Mouse (Mus musculus) kidney, adult 8-10 months (tissue): ENCODE measurements around the gene Sema5a.
"Not testable (repeated sequence)": the region's sequence is repeated elsewhere in the genome, so short reads cannot be mapped to it uniquely, and the experiment has no call there.

ENCODE experiments used
- DNase-seq, 2 experiments: peaks; one replicate each; pipeline ENCODE4 v3.0.0; 2022

The Sema5a gene

DNA sequence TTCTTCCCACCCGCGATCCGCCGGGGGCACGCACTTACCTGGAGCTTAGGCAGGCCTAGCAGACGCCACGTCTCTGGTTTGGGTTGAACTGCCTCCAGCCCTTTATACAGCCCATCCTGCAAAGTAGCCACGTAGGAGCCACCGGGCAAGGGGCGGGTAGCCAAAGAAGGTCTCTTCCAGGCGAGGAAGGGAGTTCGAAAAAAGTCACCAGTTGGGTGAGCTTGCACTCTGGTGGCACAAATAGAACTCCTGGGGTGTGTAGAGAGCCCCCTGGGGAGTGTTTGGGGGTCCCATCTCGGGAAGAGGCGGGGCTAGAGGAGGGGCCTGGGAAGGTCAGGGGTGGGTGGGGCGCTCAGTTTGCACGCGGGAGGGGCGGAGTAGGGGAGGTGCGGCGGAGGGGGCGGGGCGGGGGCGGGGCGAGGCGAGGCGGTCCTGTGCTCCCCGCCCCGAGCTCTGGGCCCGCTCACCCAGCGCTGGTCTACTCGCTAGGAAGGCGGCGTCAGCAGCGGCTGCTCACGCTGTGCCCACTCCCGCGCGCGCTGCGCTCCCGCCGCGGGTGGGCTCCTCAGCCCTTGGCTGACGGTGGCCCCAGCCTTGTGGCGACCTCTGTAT is at the start of gene Sema5a:
TSS of gene Sema5a (plus strand) at position 467 of the 612 bp plus-strand sequence.
- DNase-seq = peak; percentile 78 to 85

DNA sequence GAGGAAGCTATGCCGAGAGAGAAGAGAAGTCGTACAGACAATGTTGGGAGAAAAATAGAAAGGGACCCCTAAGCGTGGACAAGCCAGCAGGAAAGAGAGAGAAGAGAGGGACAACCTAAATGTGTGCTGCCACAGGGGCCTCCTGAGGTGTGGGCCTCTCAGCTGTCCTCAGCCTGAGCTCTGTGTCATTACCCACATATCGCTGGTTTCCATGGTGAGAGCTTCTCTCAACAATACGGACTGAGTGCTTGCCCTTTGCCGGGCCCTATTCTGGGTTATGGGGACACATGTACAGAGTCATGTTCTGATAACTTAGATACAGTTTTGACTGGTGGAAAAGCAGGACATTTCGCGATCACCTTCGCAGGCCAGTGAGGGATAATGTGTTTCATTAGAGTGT is 46.5 kb upstream of the Sema5a start:
- DNase-seq = no peak

DNA sequence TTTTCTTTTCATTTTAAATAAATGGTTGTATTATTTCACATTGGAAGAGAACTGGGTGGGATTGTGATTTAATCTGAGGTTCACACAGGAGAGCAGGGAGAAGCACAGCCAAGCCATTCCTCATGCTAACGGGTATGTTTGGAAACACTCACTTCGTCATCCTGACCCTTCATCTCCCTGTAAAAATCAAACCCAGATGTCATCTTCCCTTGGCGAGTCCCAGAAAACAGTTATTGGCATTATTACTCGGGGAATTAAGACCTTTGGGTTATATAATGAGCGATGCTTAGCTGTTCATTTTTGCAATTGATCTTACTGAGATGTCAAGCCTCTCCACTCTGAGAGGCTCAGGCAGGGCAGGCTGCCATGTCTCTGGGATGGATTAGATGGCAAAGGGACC is 46.0 kb upstream of the Sema5a start:
- no peak for DNase-seq

DNA sequence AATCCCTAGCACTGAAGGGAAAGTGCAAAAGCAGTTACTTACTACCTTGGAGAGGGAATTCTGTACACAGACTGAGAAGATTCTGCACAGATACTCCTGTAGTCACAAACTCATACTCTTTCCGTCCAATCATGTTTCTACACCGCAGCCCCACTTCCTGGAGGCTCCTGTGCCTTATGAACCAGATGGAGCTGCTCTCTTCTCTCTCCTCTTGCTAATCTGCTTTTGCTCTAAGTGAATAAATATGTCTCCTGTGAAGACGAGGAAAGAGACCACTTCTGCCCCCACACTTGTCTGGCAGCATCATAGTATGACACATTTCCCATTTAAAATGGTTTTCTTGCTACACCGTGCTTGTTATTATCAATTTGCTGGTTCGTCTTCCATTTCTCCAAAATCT is 41.4 kb upstream of the Sema5a start:
- DNase-seq = no peak

DNA sequence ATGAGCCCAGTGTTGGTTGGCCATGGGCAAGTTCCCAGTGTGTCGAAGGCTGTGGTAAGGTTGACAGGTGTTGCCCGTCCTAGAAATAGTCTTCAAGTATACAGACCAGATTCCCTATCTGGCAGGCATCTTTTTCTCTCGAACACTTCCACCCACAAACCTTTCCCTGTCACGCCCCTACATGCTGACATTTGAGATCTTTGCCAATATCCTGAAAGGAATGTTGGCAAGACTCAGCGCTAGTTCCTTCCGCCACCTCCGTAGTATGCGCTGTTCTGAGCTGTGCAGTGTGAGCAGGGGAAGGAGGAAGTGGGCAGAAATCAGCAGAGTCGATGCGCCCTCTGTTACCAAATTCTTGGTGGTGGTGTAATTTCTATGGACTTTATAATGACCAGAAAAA is 39.7 kb upstream of the Sema5a start:
- DNase-seq = no peak

DNA sequence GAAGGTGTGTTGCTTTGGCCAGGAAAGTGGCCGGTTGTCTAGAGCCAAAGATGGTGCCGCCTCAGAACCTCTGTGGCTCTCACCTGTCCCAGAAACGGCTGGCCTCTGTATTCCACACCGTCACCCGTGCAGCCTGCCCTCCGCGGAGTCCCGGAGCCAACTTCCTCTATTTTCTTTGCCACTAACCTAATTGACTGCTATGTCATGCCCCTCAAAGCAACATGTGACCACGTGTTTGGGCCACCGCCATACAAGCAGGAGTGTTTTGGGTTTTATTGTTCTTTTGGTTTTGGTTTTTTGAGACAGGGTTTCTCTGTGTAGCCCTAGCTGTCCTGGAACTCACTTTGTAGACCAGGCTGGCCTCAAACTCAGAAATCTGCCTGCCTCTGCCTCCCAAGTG is 29.9 kb upstream of the Sema5a start:
- DNase-seq = not testable (repeated sequence)

DNA sequence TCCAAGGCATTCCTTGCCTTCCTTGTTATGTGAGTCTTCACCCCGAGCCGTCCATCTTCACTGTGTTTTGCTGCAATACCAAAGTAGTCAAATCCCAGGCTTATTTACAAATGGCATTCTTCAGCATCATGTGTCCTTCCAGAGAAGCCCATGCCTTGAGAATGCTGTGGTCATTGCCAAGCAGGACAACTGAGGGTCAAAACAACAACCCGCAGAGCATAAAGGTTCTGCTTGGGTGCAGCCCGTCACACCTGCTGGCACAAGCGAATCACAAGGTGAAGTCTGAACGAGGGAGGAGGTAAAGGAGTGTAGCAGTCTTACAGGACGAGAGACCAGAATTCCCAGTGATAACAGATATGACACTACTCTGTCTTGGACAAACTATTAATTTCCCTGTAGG is 21.6 kb upstream of the Sema5a start:
- peak; percentile 71 to 90 for DNase-seq

DNA sequence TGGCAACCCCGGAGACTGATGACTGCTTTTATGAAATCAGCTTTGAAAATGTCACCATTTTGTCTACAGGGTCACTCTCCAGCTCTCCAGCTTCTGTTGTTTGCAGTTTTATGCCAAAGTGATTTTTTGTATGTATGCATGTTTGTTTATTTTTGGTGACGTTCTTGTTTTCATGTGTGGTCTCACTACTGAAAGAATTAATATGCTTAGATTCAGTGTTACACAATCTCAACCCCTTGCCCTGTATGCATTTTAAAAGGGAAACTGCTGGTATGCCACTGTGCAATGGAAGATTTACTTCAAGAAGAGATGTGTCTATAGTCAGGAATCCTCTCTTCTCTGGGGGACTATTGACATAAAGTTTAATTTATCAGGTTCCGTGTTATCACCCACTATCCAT is 19.2 kb upstream of the Sema5a start:
- DNase-seq = no peak

DNA sequence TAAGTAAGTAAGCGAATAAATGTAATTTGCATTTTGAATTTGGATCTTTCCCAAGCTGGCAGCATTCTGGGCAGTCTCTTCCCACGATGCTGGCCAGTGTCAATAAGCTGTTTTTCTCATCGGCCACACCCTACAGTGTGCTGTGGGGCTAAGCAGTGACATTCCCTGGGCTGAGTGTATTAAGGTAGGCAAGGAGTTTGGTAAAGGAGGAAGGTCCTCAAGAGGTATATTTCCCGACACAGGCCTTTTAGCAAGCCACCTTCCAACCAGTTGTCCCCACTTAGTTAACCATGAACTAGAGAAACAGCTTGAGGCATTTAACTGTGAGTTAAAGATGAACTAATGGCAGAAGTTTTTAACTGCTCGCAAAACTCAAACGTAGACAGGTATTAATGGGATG is 18.2 kb upstream of the Sema5a start:
- DNase-seq = peak; percentile 62 to 82

DNA sequence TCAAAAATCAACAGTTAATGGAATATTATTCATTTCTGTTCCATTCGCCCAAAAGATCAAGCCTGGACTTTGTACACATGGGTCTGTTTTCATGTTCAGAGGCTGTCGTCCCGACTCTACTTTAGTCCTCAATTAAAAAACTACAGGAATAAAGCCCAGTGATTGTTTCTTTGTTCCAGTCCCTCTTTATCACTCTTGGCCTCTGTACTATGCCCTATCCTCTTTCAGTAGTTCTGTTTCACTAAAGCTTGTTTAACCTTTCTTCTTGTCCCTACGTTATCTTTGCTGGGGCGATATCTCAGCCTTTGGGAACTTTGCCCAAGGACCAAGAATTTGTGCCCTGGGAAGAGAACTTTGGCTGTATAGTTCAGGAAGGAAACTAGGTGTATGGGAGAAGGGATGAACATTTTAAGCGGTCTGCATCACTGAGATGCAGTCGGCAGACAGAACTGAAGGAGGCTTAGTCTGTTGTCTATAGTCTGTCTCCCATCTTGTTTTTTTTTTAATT is 17.7 kb upstream of the Sema5a start:
- DNase-seq = peak; percentile 24 to 37

DNA sequence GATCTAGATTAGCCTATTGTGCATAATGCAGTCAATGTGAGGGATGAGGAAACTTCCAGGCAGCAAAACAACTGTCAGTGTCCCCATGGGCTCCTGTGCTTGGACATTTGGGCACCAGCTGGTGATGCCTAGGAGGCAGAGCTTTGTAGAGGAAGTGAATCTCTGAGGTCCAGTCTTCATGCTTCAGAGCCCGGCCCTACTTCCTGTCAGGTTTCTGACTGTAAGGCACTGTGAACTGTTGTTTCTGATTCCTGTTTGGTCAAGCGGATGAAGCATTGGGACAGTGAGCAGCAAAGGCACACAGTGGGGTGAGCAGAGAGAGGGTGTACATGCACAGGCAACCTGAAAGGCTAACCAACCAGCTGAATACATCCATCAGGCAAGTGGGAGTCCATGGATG is 14.5 kb upstream of the Sema5a start:
- DNase-seq = no peak

DNA sequence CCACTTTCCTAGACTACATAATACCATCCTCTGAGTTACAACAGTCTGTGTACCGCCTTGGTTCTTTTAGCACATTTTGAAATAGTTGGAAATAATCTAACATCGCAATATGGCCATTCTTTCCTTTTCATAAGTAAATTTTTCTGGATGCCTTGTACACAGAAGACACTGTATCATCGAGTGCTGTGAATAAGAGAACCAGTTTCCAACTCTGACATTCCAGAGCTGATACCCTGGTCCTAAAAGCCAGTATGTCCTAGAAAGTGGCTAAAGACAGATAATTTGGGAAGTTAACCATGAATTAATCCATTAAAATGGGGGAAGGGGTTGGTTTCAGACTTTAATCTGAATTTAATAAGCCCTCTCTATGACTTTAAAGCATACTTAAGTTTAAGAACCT is 12.4 kb upstream of the Sema5a start:
- DNase-seq = no peak

DNA sequence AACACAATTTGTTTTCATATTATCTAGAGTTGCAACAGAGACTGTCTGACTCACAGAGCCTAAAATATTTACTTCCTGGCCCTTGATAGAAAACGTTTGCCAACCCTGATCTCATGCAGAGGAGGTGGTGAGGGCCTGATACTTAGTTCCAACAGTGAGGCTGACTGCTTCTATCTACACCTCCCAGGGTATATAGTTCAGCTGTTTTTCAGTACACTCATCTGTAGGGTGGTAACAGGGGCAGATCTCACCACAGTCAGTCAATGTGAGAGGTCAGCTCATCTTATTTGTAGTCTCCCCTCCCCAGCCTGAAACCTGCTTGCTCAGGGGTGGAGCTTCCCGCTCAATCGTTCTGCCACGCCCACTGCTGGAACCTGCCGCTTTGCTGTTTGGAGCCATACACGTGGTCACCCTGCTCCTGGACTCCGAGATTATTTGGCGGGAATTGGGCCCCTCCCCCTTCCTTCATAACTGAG is 11.9 kb upstream of the Sema5a start:
- peak; percentile 37 to 46 for DNase-seq

DNA sequence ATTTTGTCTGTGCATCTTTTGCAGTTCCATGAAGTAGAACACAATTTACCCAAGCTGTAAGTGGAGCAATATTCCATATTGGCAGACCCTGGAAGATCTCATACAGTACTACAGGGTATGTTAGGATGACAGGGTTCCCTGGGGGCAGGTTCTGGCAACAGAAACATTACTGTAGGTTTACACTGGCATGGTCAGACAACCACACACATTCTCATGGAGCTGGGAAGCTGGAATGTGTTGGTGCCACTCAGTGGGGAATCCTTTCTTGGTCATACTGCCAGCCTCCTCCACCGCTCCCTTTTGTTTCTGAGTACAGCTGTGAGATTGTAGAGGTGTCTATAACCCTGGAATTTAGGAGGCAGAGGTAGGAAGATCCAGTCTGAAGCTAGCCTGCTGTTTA is 11.2 kb upstream of the Sema5a start:
- no peak for DNase-seq

DNA sequence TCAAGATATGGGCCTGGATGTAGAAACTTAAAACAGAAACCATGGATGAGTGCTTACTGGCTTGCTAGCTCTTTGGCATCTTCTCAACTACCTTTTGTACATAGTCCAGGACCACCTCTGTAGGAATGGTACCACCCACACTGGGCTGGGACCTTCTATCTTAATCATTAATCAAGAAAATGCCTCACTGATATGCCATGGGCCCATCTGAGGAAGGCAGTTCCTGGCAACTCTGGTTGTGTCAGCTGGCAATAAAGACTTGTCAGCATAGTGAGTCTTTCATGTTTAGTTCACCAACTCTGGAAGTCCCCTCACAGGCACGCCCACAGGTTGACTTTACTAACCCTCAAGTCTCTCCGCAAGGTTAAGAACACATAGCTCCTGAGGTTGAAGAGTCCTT is 5.5 kb upstream of the Sema5a start:
- peak; percentile 43 to 70 for DNase-seq

DNA sequence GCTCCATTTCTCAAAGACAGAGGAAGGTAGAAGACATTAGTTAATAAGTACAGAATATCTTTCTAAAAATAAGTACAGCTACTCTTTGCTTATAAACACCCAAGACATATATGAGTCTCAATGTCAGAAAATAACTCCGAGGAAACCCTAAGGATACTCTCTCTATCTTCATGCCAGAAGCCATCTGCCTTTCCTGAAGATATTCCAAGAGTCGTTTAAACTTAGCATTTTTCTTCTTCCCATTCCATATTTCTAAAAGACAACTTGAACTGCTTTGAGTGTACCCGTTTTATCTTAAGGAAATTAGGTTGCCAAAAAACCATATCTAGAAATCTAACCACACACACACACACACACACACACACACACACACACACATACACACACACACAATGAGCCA is 4.5 kb upstream of the Sema5a start:
- no peak for DNase-seq

DNA sequence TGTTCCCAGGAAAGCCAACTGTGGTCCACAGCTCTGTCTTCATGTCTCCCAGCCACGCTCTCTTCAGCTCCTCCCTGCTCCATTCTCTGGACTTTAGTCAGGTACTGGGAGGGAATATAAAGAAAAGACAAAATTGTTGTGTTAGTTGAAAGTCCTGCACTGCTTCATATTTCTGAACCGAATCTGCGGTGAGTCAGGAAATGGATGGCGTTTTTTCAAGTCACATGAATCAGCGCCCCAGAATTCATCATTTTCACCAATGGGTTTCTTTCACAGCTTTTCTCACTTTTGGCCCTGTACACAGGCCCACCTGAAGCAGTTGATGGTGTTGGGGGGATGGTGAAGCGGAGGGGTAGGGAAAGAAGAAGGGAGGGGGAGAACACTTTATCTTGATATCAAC is 2.9 kb upstream of the Sema5a start:
- DNase-seq = no peak

DNA sequence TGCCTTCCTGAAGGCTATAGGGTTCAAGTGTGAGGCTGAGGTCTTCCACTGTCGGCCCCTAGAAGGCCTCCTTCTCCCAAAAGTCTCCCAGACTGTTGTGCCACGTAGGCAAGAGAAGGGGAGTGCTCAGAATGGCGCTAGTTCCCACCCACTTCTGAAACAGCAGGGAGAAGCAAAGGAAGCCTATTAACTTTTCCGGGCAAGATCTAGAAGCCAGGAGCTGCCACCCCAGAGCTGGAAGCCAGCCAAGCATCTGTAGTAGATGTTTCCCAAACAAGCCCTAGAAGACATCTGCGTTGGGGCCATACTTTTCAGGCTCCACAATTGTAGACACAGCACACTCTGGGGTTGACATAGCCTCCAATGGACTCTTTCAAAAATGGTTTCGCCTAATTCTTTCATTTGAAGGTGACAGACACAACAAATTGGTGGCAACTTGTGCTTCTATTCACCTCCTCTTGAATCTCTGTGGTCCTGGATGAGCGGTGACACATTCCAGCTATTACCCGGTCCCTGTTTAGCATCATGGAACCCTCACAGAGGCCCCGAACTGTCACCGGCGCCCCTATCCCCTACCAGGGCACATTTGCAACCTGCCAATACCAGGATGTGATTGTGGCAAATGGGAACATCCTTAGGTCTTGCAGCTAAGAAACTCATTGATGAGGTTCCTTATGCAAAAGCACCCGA is 1.4 kb upstream of the Sema5a start:
- DNase-seq = peak; percentile 75 to 76

DNA sequence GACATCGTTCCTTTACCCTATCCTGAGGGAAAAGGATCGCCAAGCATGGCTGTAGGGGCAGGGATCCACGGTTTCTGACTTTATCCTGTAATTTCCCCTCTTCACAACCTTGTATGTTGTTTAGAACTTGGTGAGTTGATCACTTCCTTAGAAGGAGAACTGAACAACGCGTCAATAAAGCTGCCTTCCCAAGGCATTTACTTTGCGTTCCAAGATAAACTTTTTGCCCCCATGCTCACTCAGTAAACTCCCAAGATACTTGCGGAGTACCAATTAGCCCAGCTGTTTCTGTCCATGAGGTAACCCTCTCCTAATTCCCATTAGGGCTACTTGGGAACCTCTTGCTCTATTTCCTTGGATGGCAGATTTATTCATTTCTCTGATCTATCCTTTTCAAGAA is 786 bp upstream of the Sema5a start:
- no peak for DNase-seq

DNA sequence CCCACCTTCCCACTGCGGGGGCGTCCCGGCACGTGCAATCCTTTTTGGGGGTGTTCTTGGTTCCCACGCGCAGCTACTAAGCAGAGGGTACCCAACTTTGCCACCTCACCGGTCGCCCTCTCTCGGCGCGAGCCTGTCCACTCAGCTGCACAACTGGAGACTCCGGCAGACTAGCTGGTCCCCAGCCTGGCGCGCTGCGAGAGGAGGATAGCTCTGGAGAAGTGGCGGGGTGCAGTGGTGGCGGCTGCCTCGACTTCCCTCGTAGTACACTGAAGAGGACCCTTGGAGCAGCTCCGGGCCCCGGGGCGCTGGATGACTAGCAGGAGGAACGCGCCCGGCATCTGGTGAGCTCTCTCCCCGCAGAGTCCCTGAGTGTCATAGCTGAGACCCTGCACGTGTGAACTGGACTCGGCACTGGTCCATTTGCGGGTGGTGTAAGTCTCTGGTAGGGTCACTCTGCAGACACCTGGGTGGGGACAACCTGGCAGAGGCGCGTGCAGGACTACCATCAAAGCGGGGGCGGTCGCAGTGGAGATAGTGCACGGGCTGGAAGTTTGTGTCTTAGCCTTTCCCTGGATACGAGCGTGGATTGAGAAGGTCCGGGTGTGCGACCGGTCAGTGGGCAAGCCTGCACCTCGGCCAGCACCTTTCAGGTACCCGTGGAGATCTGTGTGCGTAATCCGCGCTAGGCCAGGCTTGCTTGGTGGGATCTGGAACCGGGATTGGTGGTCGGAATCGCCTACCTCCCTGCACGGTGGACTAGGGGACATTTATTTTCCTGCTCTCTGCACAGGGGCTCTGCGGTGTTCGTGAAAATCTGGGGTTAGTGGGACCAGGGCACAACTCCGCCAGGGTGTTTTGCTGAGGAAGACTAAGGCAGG is 586 bp downstream of the Sema5a start:
- peak in 1 of 2 experiments; percentile 27 for DNase-seq

DNA sequence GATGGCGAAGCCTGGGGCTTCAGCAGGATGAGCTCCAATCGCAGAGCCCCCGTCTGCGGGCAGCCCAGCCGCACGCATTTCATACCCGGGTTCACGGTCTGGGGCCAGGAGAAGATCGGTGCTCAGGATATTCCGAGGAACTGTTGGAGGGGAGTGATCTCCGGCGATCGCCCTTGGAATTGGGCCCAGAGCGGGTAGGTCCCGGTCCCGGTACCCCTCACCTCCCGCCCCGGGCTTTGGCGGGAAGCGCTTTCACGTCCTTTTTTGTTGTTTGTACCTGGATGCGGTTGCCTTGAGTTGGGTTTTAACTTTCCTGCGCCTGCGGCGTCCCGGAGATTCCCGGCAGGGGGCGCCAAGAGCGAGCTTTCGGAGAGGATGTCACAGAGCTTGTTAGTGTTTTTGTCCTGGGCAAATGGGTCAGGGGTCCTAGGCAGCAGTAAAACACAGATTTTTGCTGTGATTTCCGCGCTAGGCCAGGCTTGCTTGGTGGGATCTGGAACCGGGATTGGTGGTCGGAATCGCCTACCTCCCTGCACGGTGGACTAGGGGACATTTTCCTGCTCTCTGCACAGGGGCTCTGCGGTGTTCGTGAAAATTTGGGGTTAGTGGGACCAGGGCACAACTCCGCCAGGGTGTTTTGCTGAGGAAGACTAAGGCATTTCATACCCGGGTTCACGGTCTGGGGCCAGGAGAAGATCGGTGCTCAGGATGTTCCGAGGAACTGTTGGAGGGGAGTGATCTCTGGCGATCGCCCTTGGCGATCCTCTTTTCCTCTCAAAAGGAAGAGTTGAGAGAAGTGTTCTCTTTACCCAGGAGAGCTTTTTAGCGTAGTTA is 1.4 kb downstream of the Sema5a start:
- peak; percentile 83 to 93 for DNase-seq

DNA sequence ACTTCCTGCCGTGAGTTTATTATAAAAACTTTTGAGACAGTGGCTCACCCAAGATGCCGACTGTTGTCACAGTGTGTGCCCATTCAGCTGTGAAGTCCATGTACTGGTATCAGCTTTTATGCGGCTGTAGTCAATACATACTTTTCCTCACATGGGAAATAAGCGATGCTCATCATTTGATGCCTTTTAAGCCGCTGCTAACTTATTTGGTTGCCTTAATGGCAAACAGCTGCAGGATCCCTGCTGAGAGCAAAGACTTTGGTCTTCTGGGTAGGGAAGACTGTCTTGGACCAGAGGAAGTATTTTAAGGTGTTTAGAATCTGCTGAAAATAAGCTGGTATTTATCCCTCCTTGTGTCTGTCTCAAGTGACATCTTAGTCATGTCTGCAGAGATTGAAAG is 2.7 kb downstream of the Sema5a start:
- DNase-seq = no peak

DNA sequence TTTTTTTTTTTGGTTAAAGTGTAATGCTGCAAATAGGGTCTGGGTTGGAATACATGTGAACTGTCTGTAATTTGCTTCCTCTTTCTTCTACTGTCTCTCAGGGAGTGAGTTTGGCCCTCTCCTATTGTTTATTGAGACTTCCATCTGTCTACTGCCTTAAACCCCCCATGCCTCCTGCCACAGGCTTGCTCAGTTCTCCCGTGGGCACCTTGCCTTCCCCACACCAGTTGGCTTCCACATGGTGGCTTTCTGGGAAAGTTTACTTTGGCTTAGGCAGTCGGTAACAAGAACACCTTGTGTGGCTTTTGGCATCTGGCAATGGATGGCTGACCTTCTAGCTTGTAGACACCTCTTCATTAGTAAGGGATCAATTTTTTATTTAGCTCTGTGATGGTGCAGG is 10.2 kb downstream of the Sema5a start:
- DNase-seq = no peak
